Mouse (Mus musculus) heart, embryonic 12.5 days (tissue): ENCODE results near the gene Sgk1. TPM values are rescaled to one million over a fixed set of nuclear protein-coding genes. Genes with fewer than 3 reads are reported as not detected.

Experiments used
- ATAC-seq: fragments of 200-750 bp; cut with Nextera tagmentation; 2 replicates; pipeline ENCODE4 v1.8.0; 2017; ENCODE audit warnings: moderate TSS enrichment, moderate library complexity; ENCODE audit not compliant: insufficient number of reproducible peaks, low FRiP score
- H3K27ac ChIP-seq: fragments of 300-500 bp; sonication (generic); 2 replicates; pipeline ENCODE4 v1.5.1; 2016; ENCODE audit warnings: mild to moderate bottlenecking, moderate library complexity; ENCODE audit not compliant: poor library complexity, severe bottlenecking
- H3K27me3 ChIP-seq: fragments of 300-500 bp; sonication (generic); replicated peaks from 2 replicates; pipeline ENCODE4 v1.6.1; 2016; ENCODE audit warnings: mild to moderate bottlenecking, moderate library complexity
- H3K36me3 ChIP-seq: fragments of 300-500 bp; sonication (generic); 2 replicates; pipeline ENCODE4 v1.6.1; 2016; ENCODE audit warnings: mild to moderate bottlenecking, moderate library complexity
- H3K4me1 ChIP-seq: fragments of 300-500 bp; sonication (generic); replicated peaks from 2 replicates; pipeline ENCODE4 v1.6.1; 2016; ENCODE audit warnings: mild to moderate bottlenecking
- H3K4me2 ChIP-seq: fragments of 300-500 bp; sonication (generic); 2 replicates; pipeline ENCODE4 v1.6.1; 2016; ENCODE audit warnings: mild to moderate bottlenecking, moderate library complexity
- H3K4me3 ChIP-seq: fragments of 300-500 bp; sonication (generic); 2 replicates; pipeline ENCODE4 v1.5.1; 2016; ENCODE audit warnings: mild to moderate bottlenecking
- H3K9ac ChIP-seq: fragments of 300-500 bp; sonication (generic); 2 replicates; pipeline ENCODE4 v1.6.1; 2016; ENCODE audit warnings: mild to moderate bottlenecking, moderate library complexity
- H3K9me3 ChIP-seq: fragments of 300-500 bp; sonication (generic); replicated peaks from 2 replicates; pipeline ENCODE4 v1.6.1; 2016; ENCODE audit warnings: mild to moderate bottlenecking, moderate library complexity
- WGBS: fragments of 180-500 bp; shearing (Covaris S2); methylation state at CpG from one replicate; pipeline ENCODE4 v1.1.7; 2016; 5-methylcytosine and 5-hydroxymethylcytosine counted together
- polyA plus RNA-seq: library from polyadenylated mRNA; unstranded; fragments of >200 nt; fragmentation: Nextera tagmentation; extraction: Ambion mirVana; gene quantifications from 2 replicates; pipeline ENCODE4 v1.2.1, GENCODE M21; 2016

Gene Sgk1
- 24.3 and 26.0 TPM in 2 replicates for polyA plus RNA-seq

- peaks cover 24% of the 10 kb centered on the region for H3K27me3 ChIP-seq
- no peak for ATAC-seq
- H3K4me3 ChIP-seq = peak within 1 kb of the TSS; percentile 48
- WGBS = 3% methylated on average over 36 of the region's 36 CpGs
- H3K9ac ChIP-seq = no peak within 1 kb of the TSS
- 0 out of 2 replicates have a peak, but pooled peaks cover 3% of the 10 kb centered on the region for H3K9me3 ChIP-seq
- peaks cover 17% of the 10 kb centered on the region for H3K4me1 ChIP-seq
- peak within 1 kb of the TSS; percentile 71 for H3K4me2 ChIP-seq
- H3K36me3 ChIP-seq = no peaks in the 10 kb centered on the region
- no peak within 1 kb of the TSS for H3K27ac ChIP-seq
Observed at GRCm38 (mm10) chr10:21882184-21883081, at the start of gene Sgk1. Sgk1 (plus strand) TSS chr10:21882184.

GRCm38 (mm10) chr10:21832282-21832681 lies 49.7 kb upstream of the Sgk1 start:
- Histone ChIP-seq H3K9me3 (no peaks in the 10 kb centered on the region), H3K27ac (no peak overlapping the region), H3K4me2 (no peak overlapping the region), H3K36me3 (no peaks in the 10 kb centered on the region), H3K4me1 (no peaks in the 10 kb centered on the region), H3K27me3 (no peaks in the 10 kb centered on the region), H3K9ac (no peak overlapping the region), H3K4me3 (no peak overlapping the region)
- WGBS = 72% methylated on average over 2 of the region's 2 CpGs
- no peak for ATAC-seq

GRCm38 (mm10) chr10:21833757-21834156 lies 48.2 kb upstream of the Sgk1 start:
- Histone ChIP-seq H3K27ac (no peak overlapping the region), H3K4me3 (no peak overlapping the region), H3K36me3 (no peaks in the 10 kb centered on the region), H3K4me2 (no peak overlapping the region), H3K27me3 (no peaks in the 10 kb centered on the region), H3K9me3 (no peaks in the 10 kb centered on the region), H3K9ac (no peak overlapping the region), H3K4me1 (no peaks in the 10 kb centered on the region)
- WGBS = 77% methylated on average over 3 of the region's 3 CpGs
- no peak for ATAC-seq

GRCm38 (mm10) chr10:21835077-21835476 lies 46.9 kb upstream of the Sgk1 start:
- no peak for ATAC-seq
- Histone ChIP-seq H3K4me1 (peaks cover 6% of the 10 kb centered on the region), H3K4me3 (no peak overlapping the region), H3K9me3 (no peaks in the 10 kb centered on the region), H3K36me3 (no peaks in the 10 kb centered on the region), H3K27me3 (no peaks in the 10 kb centered on the region), H3K9ac (no peak overlapping the region), H3K27ac (no peak overlapping the region), H3K4me2 (no peak overlapping the region)
- whole genome bisulfite sequencing = 68% methylated on average over 7 of the region's 7 CpGs

- 27% methylated on average over 13 of the region's 13 CpGs for WGBS
Observed at GRCm38 (mm10) chr10:21839248-21840155, 42.5 kb upstream of the Sgk1 start.

GRCm38 (mm10) chr10:21843326-21843725 lies 38.7 kb upstream of the Sgk1 start:
- no peak overlapping the region for H3K4me2 ChIP-seq
- no peaks in the 10 kb centered on the region for H3K27me3 ChIP-seq
- peaks cover 6% of the 10 kb centered on the region for H3K4me1 ChIP-seq
- H3K36me3 ChIP-seq = no peaks in the 10 kb centered on the region
- WGBS = 81% methylated on average over 6 of the region's 6 CpGs
- no peaks in the 10 kb centered on the region for H3K9me3 ChIP-seq
- H3K9ac ChIP-seq = no peak overlapping the region
- no peak for ATAC-seq
- no peak overlapping the region for H3K4me3 ChIP-seq
- H3K27ac ChIP-seq = no peak overlapping the region

More at GRCm38 (mm10) chr10:21839248-21840155, 42.5 kb upstream of the Sgk1 start:
- no peak overlapping the region for H3K27ac ChIP-seq
- H3K4me2 ChIP-seq = peak overlapping the region; percentile 3; the same call in 1 of the 2 replicates
- ATAC-seq = peak; percentile 55; the same call in 1 of the 2 replicates
- H3K36me3 ChIP-seq = no peaks in the 10 kb centered on the region
- H3K4me3 ChIP-seq = no peak overlapping the region
- no peaks in the 10 kb centered on the region for H3K27me3 ChIP-seq
- no peak overlapping the region for H3K9ac ChIP-seq
- H3K4me1 ChIP-seq = peaks cover 6% of the 10 kb centered on the region
- no peaks in the 10 kb centered on the region for H3K9me3 ChIP-seq

GRCm38 (mm10) chr10:21843861-21844260 lies 38.1 kb upstream of the Sgk1 start:
- Histone ChIP-seq H3K4me2 (no peak overlapping the region), H3K4me3 (no peak overlapping the region), H3K27ac (no peak overlapping the region), H3K36me3 (no peaks in the 10 kb centered on the region), H3K4me1 (peaks cover 6% of the 10 kb centered on the region), H3K9ac (no peak overlapping the region), H3K9me3 (no peaks in the 10 kb centered on the region), H3K27me3 (no peaks in the 10 kb centered on the region)
- 46% methylated on average over 8 of the region's 8 CpGs for WGBS
- no peak for ATAC-seq

GRCm38 (mm10) chr10:21844391-21844790 lies 37.6 kb upstream of the Sgk1 start:
- peaks cover under 1% of the 10 kb centered on the region for H3K4me1 ChIP-seq
- no peak overlapping the region for H3K9ac ChIP-seq
- ATAC-seq = no peak
- no peak overlapping the region for H3K4me2 ChIP-seq
- H3K36me3 ChIP-seq = no peaks in the 10 kb centered on the region
- no peaks in the 10 kb centered on the region for H3K27me3 ChIP-seq
- no peaks in the 10 kb centered on the region for H3K9me3 ChIP-seq
- no peak overlapping the region for H3K27ac ChIP-seq
- 73% methylated on average over 7 of the region's 7 CpGs for WGBS
- H3K4me3 ChIP-seq = no peak overlapping the region

GRCm38 (mm10) chr10:21845601-21846282 lies 36.2 kb upstream of the Sgk1 start:
- no peak for ATAC-seq
- WGBS = 79% methylated on average over 10 of the region's 10 CpGs
- no peak overlapping the region for H3K4me3 ChIP-seq

GRCm38 (mm10) chr10:21846366-21846765 lies 35.6 kb upstream of the Sgk1 start:
- Histone ChIP-seq H3K27ac (no peak overlapping the region), H3K4me1 (0 out of 2 replicates have a peak, but pooled peaks cover 5% of the 10 kb centered on the region), H3K9me3 (no peaks in the 10 kb centered on the region), H3K4me3 (no peak overlapping the region), H3K4me2 (no peak overlapping the region), H3K9ac (no peak overlapping the region), H3K27me3 (no peaks in the 10 kb centered on the region), H3K36me3 (no peaks in the 10 kb centered on the region)
- ATAC-seq = no peak
- WGBS = 90% methylated on average over 9 of the region's 9 CpGs

More at GRCm38 (mm10) chr10:21845601-21846282, 36.2 kb upstream of the Sgk1 start:
- Histone ChIP-seq H3K36me3 (no peaks in the 10 kb centered on the region), H3K4me1 (0 out of 2 replicates have a peak, but pooled peaks cover 2% of the 10 kb centered on the region), H3K4me2 (no peak overlapping the region), H3K27ac (no peak overlapping the region), H3K27me3 (no peaks in the 10 kb centered on the region), H3K9ac (no peak overlapping the region), H3K9me3 (no peaks in the 10 kb centered on the region)
